Mouse (Mus musculus) ovary, adult 18-20 months (tissue): ENCODE measurements around the gene Zbp1.
A peak's percentile ranks its signal among the peaks of the same experiment; 100 is the strongest.

Source experiments
- DNase-seq: peaks from one replicate; pipeline ENCODE4 v3.0.0; 2022; ENCODE audit warnings: low spot score, mixed read lengths

The Zbp1 gene

GRCm38 (mm10) chr2:173247197-173247596 is 28.5 kb upstream of the Zbp1 start:
- no peak for DNase-seq

- DNase-seq: no peak
Measured at GRCm38 (mm10) chr2:173246688-173247087, 28.0 kb upstream of the Zbp1 start.

DNA sequence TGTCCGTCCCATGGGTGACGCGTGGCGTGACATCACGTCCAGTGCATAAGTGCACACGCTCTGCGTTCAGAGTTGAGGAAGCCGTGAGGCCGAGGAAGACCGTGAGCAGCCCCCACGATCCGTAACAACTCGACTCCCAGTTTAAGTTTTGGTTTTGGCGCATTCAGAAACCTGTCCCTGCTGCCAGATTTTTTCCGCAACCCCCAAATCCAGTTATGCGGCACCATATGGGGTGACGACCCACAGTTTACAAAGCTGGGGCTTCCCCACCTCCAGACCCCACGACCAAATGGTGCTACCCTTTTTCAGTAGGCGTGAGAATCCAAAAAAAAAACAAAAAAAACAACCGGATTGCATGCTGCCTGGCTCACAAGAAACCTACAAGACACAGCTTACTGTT is 26.5 kb upstream of the Zbp1 start:
- DNase-seq: no peak

- DNase-seq: no peak
Measured at GRCm38 (mm10) chr2:173244108-173244507, 25.4 kb upstream of the Zbp1 start.

DNA sequence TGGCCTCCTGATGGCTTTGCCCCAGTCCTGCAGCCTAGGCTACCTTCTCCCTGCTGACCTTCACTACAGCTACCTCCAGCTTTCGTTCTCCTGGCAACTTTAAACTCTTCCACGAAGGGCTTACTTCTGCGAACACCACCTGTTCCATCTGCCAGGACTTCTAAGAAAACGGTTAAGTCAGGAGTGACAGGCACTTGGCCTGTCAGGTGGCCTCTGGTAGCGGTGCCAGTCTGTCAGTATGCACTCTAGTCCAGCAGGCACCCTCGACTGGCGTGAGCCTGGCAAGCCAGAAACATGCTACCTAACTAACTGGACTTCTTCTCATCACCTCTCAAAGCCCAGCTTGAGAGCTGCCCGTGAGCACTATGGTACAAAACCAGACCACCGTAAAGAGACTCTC is 24.9 kb upstream of the Zbp1 start:
- DNase-seq: no peak

- no peak for DNase-seq
Measured at GRCm38 (mm10) chr2:173242874-173243273, 24.2 kb upstream of the Zbp1 start.

GRCm38 (mm10) chr2:173240738-173241137 is 22.0 kb upstream of the Zbp1 start:
- DNase-seq: no peak

- no peak for DNase-seq
Measured at GRCm38 (mm10) chr2:173238522-173238921, 19.8 kb upstream of the Zbp1 start.

- no peak for DNase-seq
Measured at GRCm38 (mm10) chr2:173235435-173236332, 17.0 kb upstream of the Zbp1 start.

- DNase-seq: no peak
Measured at GRCm38 (mm10) chr2:173232766-173233099, 14.0 kb upstream of the Zbp1 start.

DNA sequence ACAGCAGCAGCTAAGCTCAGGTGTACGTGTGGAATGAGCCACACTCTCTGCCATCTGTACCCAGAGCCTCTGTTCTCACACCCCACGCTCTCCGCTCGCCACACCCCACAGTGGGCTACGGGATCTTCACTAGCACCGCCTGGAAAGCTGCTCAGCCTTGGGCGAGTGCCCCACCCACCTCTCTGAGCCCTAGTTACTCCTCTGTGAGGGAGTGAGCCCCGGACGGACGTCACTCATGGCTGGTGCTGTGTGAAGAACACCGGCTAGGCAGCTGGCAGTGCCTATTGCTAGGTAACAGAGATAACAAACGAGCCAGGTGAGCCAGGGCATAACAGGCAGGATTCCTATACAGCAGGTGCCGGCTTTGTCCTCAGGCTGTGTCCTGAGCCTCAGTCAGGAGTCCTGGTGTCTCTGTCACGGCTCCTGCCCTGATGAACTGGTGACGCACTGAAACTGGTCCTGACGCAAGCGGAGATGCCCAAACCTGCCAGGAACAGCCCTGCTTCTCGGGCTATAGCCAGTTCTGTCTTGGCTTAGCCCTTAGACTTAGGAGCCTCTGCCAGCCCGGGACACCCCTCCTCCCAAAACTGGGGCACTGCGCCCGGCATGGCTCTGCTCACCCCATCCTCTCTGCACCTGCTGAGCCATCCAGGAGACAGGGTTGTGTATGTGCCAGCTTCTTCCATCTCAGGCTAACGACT is 13.5 kb upstream of the Zbp1 start:
- DNase-seq: no peak

GRCm38 (mm10) chr2:173229578-173230224 is 11.0 kb upstream of the Zbp1 start:
- DNase-seq: peak; percentile 64

- no peak for DNase-seq
Measured at GRCm38 (mm10) chr2:173228567-173228966, 9.8 kb upstream of the Zbp1 start.

DNA sequence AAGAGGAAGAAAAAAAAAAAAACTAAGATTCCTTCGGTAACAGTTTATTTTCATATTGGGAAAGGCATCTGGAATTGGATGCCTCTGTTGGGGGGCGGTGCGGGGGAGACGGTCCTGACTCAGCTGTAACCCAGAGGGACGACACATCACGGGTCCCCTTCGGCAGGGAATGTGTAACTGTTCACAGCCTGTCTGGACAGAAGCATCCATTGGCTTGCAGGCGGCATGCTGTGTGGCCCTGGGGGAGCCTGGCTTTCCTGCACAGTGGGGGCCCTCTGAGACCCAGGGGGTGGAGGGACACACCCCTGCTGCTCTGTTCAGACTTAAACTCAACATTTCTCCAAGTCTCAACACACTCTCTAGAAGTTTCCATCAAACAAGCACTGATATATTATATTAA is 8.1 kb upstream of the Zbp1 start:
- DNase-seq: no peak

DNA sequence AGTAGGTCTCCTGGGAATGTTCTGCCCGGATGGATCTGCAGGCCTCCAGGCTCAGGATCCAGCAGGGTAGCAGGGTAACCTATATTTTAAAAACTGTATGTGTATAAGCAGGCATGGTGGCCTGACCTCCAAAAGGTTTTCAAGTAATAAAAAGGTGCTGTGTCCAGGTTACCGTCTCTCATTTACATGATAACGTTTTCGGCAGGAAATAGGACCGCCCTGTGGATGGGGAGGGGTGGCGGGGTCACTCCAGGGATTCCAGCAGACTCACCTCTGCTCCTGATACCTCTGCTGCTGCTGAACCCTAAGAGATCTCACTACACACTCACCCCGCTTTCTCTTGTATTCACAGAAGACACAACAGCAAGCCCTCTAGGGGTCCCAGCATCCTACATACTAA is 7.2 kb upstream of the Zbp1 start:
- DNase-seq: no peak

DNA sequence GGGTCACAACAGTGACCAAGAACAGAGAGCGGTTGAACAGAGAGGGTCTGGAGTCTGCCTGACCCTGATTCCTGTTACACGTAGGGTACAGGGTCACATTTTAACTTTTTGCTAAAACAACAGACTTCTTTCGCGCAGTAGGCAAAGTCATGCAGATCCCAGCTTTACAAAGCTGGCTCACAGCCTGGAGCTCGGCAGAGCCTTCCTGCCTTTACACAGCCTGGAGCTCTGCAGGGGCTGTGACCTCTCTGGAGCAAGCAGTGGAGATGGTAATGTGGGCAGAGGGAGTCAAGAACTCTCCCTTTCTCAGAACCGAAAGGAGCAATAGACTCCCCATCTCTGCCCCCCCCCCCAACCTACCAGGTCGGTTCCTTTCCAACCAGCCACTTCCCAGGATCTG is 6.1 kb upstream of the Zbp1 start:
- DNase-seq: no peak

GRCm38 (mm10) chr2:173224097-173224496 is 5.4 kb upstream of the Zbp1 start:
- DNase-seq: no peak

DNA sequence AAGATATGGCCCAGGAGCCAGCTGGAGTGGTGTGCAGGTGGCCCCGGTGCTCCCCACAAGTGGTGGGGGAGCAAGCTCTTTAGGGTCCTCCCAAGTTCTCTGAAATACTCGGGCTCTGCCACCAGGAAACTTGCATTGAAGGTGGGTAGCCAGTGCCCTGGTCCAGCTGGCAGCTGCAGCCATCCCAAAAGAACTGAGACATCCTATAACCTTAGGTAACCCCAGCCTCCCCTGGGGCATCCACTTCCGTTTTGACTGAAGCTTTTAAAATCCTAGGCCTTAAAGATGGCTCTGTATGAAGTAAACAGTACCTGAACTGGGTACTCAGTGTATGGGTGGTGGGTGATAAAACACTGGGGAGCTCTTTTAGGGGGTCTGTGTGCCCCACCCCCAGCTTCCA is 4.8 kb upstream of the Zbp1 start:
- no peak for DNase-seq

- DNase-seq: no peak
Measured at GRCm38 (mm10) chr2:173220754-173221153, 2.0 kb upstream of the Zbp1 start.

DNA sequence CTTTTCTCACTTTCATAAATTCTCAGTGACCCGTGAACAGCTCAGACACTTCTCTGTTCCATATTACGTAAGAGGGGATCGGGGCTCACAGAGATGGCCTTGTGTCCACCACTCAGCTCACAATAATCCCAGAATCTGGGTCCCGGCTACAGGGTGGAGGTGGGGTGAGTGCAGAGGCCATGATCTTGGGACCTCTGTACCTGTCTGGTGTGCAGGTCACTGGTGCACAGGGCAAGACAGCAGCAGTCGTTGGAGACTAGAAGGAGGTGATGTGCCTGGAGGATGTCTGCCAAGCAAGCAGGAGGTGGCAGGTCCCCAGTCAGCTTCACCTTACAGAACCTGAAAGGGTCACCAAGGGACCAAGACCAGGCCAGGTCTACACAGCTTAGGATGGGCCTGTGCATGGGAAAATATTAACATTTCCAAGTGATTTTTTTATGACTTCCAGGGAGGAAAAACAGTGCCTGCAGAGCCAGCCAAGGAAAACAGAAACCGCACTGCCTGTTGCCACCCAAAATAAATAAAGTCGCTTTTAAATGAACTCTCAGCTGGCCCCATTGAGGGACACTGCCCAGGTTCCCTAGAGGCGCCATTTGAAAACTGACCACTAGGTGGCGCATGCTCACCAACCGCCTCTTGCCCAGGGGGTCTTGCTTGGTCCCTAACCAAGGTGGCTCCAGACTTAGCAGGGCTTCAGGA is 682 bp upstream of the Zbp1 start:
- DNase-seq: no peak

DNA sequence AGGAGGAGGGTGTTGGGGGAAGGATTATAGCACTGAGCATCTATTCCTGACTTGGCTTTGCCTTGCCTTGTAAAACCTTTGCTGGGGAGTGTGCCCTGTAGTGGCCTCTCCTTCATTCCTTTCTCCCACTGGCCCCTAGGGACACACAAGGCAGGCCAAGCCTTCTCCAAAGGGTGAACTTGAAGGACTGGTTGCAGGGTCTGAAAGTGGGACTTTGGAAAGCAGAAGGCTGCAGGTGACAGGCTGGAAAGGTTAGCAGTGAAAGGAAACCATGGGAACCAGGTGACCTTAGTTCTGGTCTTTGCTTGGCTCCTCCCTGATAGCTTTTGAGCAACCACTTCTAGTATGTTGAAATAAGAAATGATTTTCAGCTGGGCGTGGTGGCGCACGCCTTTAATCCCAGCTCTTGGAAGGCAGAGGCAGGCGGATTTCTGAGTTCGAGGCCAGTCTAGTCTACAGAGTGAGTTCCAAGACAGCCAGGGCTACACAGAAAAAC is 912 bp downstream of the Zbp1 start:
- DNase-seq: peak; percentile 0

GRCm38 (mm10) chr2:173217246-173217645 is 1.5 kb downstream of the Zbp1 start:
- DNase-seq: peak; percentile 0
